Mouse (Mus musculus): Measurements from ENCODE around the gene Trim44. TPM values are rescaled to one million over a fixed set of nuclear protein-coding genes. Genes with fewer than 3 reads are reported as not detected.

Trim44 gene
- polyA plus RNA-seq, 1 experiment from 2014 or later = 36.8 TPM

DNA sequence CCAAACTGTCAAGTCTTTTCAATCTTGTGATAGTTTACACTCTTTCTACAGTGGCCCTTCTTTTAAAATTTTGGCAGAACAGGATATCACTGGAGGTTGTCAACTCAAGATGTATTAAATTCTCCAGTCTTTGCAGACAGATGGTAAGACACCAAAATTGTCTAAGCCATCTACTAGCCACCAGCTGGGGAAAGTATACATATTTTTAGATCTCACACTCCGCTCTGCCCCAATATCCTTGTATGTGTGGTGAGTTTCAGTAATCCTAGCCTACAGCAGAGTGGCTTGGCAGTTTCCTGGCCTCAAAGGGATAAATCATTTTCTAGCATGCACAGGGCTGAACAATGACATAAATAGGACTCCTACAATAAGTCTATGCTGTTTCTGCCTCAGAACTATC is 105.1 kb downstream of the Trim44 start:
- WGBS = 94% methylated on average over 1 of the region's 1 CpGs
- H3K27me3 ChIP-seq (ENCODE audit: control insufficient read depth, insufficient read depth, low read length) = no peaks in the 10 kb centered on the region
- H3K27ac ChIP-seq (ENCODE audit: low read length) = no peak overlapping the region
- ATAC-seq (ENCODE audit: insufficient number of reproducible peaks, insufficient read depth, low FRiP score, low read depth) = no peak
- no peak overlapping the region for H3K4me3 ChIP-seq (ENCODE audit: low read depth, low read length)
- no peaks in the 10 kb centered on the region for H3K9me3 ChIP-seq (ENCODE audit: control insufficient read depth, low read depth, low read length)
- no peak overlapping the region for H3K4me2 ChIP-seq (replicated peaks; ENCODE audit: low read depth, low read length)
- peaks cover 5% of the 10 kb centered on the region; the same call in 1 of the 2 replicates for H3K36me3 ChIP-seq (ENCODE audit: control insufficient read depth, insufficient read depth, low read length)
- H3K9ac ChIP-seq (replicated peaks; ENCODE audit: low read depth, low read length) = no peak overlapping the region
- no peaks in the 10 kb centered on the region for H3K4me1 ChIP-seq (ENCODE audit: control insufficient read depth, insufficient read depth, low read length)

DNA sequence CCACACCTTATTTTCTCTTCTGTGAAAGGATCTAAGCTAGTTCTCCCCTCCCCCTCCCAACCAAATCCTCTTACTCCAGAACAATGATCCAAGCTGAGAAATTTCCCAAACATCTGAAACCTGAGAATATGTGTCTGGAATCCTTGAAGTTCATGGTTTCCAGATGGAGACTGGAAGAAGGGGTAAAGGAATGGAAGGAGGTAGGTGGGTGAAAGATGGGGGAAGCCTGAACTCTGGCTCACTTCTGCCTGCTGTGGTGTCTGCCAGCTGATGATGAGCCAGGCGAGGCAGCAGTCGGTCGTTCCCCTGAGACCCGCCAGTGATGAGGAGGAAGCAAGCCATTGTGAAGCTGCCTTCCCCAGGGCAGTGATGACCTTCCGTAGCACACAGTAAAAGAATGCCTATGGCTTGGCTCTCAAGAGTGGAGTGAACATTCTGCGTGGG is 112.8 kb downstream of the Trim44 start:
- Histone ChIP-seq H3K36me3 (ENCODE audit: control insufficient read depth, insufficient read depth, low read length) (no peaks in the 10 kb centered on the region), H3K4me2 (replicated peaks; ENCODE audit: low read depth, low read length) (no peak overlapping the region), H3K4me3 (ENCODE audit: low read depth, low read length) (no peak overlapping the region), H3K4me1 (ENCODE audit: control insufficient read depth, insufficient read depth, low read length) (peaks cover 8% of the 10 kb centered on the region), H3K27me3 (ENCODE audit: control insufficient read depth, insufficient read depth, low read length) (no peaks in the 10 kb centered on the region), H3K27ac (ENCODE audit: low read length) (no peak overlapping the region; the same call in 1 of the 2 replicates), H3K9me3 (ENCODE audit: control insufficient read depth, low read depth, low read length) (no peaks in the 10 kb centered on the region), H3K9ac (replicated peaks; ENCODE audit: low read depth, low read length) (no peak overlapping the region)
- no peak for ATAC-seq (ENCODE audit: insufficient number of reproducible peaks, insufficient read depth, low FRiP score, low read depth)
- WGBS = 29% methylated on average over 6 of the region's 6 CpGs

DNA sequence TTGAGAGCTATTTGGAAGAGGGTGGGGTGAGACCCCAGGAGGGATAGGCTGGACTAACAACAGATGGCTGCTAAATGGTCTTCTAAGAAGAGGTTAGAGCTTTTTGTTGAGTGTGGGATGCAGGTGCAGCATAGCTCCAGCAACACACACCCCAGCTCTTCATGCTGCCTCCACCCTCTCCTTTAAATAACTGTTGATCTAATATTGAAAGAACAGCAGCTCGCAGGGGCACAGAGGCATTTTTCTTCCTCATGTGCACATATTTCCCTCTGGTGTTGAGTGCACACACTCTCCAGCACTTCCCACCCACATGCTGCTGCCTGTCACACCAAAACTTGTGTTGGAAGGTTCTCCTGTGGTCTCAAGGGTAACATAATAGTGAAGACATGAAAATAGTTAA is 114.4 kb downstream of the Trim44 start:
- 47% methylated on average over 1 of the region's 1 CpGs for WGBS
- no peak overlapping the region for H3K4me2 ChIP-seq (replicated peaks; ENCODE audit: low read depth, low read length)
- H3K27ac ChIP-seq (ENCODE audit: low read length) = no peak overlapping the region
- ATAC-seq (ENCODE audit: insufficient number of reproducible peaks, insufficient read depth, low FRiP score, low read depth) = no peak
- H3K36me3 ChIP-seq (ENCODE audit: control insufficient read depth, insufficient read depth, low read length) = no peaks in the 10 kb centered on the region
- no peaks in the 10 kb centered on the region for H3K27me3 ChIP-seq (ENCODE audit: control insufficient read depth, insufficient read depth, low read length)
- no peaks in the 10 kb centered on the region for H3K9me3 ChIP-seq (ENCODE audit: control insufficient read depth, low read depth, low read length)
- no peak overlapping the region for H3K9ac ChIP-seq (replicated peaks; ENCODE audit: low read depth, low read length)
- H3K4me1 ChIP-seq (ENCODE audit: control insufficient read depth, insufficient read depth, low read length) = peaks cover 8% of the 10 kb centered on the region
- H3K4me3 ChIP-seq (ENCODE audit: low read depth, low read length) = no peak overlapping the region

DNA sequence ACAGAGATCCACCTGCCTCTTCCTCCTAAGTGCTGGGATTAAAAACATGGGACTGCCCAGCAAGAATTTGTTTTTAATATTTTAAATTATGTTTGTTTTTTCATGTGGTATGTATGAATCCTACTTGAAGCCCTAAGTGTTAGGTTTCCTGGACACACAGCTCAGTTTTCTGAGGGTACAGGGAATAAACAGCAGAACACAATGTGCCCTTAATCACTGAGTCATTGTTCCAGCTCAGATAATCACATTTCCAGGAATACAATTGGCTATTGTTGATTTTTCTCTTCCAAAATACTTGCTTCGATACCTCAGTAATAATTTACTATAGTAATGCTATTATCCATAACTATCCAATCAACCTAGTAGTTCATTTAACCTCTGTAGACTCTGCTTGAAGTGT is 115.6 kb downstream of the Trim44 start:
- Histone ChIP-seq H3K4me3 (ENCODE audit: low read depth, low read length) (no peak overlapping the region), H3K9ac (replicated peaks; ENCODE audit: low read depth, low read length) (no peak overlapping the region), H3K4me1 (ENCODE audit: control insufficient read depth, insufficient read depth, low read length) (peaks cover 8% of the 10 kb centered on the region), H3K36me3 (ENCODE audit: control insufficient read depth, insufficient read depth, low read length) (no peaks in the 10 kb centered on the region), H3K9me3 (ENCODE audit: control insufficient read depth, low read depth, low read length) (no peaks in the 10 kb centered on the region), H3K27me3 (ENCODE audit: control insufficient read depth, insufficient read depth, low read length) (no peaks in the 10 kb centered on the region), H3K27ac (ENCODE audit: low read length) (no peak overlapping the region), H3K4me2 (replicated peaks; ENCODE audit: low read depth, low read length) (no peak overlapping the region)
- ATAC-seq (ENCODE audit: insufficient number of reproducible peaks, insufficient read depth, low FRiP score, low read depth) = no peak
- 84% methylated on average over 1 of the region's 1 CpGs for WGBS

DNA sequence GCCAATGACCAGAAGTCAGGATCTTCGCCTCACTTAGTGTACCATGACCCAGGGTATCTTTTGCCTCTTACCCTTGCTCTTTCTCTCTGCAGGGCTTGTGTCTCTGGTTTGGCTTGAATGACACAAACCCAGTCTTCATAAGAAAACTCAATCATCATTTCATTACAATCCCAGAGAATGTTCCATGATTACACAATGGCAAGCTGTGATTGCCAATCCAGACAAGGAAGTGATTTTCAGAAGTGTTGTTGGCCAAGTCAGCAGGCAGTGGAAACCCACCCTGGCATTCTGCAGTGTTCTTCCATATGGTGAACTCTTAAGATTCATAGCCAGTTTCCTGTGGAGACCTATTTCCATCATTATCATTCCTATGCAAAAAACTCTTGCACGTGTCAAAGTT is 116.1 kb downstream of the Trim44 start:
- no peak for ATAC-seq (ENCODE audit: insufficient number of reproducible peaks, insufficient read depth, low FRiP score, low read depth)
- Histone ChIP-seq H3K4me2 (replicated peaks; ENCODE audit: low read depth, low read length) (no peak overlapping the region), H3K9ac (replicated peaks; ENCODE audit: low read depth, low read length) (no peak overlapping the region), H3K27me3 (ENCODE audit: control insufficient read depth, insufficient read depth, low read length) (no peaks in the 10 kb centered on the region), H3K27ac (ENCODE audit: low read length) (no peak overlapping the region), H3K9me3 (ENCODE audit: control insufficient read depth, low read depth, low read length) (no peaks in the 10 kb centered on the region), H3K4me1 (ENCODE audit: control insufficient read depth, insufficient read depth, low read length) (peaks cover 8% of the 10 kb centered on the region), H3K4me3 (ENCODE audit: low read depth, low read length) (no peak overlapping the region), H3K36me3 (ENCODE audit: control insufficient read depth, insufficient read depth, low read length) (no peaks in the 10 kb centered on the region)
- 63% methylated on average over 2 of the region's 2 CpGs for WGBS

DNA sequence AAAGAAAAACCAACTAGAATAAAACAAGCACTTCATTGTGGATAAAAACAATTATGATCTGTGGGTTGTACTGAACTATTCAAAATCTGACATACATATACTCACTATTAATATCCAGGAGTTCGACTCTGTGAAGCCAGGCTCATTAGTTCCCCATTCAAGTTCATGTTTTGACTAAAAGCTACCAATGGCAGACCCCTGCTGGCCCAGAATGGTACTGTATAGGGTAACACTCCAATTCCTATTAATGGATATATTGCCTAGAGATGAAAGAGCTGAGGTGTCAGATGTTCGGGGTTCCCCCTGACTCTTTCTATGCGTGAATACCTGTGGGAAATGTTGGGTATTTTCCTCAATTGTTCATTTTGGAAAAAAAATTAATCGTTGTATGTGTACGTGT is 117.6 kb downstream of the Trim44 start:
- no peaks in the 10 kb centered on the region for H3K9me3 ChIP-seq (ENCODE audit: control insufficient read depth, low read depth, low read length)
- no peaks in the 10 kb centered on the region for H3K27me3 ChIP-seq (ENCODE audit: control insufficient read depth, insufficient read depth, low read length)
- peaks cover 4% of the 10 kb centered on the region for H3K4me1 ChIP-seq (ENCODE audit: control insufficient read depth, insufficient read depth, low read length)
- H3K4me3 ChIP-seq (ENCODE audit: low read depth, low read length) = no peak overlapping the region
- H3K4me2 ChIP-seq (replicated peaks; ENCODE audit: low read depth, low read length) = no peak overlapping the region
- H3K27ac ChIP-seq (ENCODE audit: low read length) = no peak overlapping the region
- 0 out of 2 replicates have a peak, but pooled peaks have one; percentile 42 for ATAC-seq (ENCODE audit: insufficient number of reproducible peaks, insufficient read depth, low FRiP score, low read depth)
- 53% methylated on average over 5 of the region's 5 CpGs for WGBS
- H3K36me3 ChIP-seq (ENCODE audit: control insufficient read depth, insufficient read depth, low read length) = no peaks in the 10 kb centered on the region
- H3K9ac ChIP-seq (replicated peaks; ENCODE audit: low read depth, low read length) = no peak overlapping the region

DNA sequence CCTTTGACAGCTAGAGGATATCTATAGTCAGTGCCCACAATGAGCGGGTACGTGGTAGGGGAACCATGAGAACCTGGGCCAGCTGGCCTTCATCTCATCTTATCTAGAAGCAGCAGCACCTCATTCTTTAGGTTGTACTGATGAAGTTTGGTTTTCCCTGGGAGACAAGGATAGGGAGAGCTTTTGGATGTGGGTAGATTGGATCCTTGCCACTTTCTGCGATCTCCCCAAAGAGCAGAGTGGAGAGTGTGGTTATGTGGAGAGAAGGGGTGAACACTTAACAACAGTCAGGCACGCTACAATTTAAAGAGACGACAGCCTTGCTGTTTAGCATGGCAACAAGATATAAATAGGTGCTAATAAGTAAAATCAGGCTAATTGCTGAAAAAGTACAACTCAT is 119.0 kb downstream of the Trim44 start:
- H3K9ac ChIP-seq (replicated peaks; ENCODE audit: low read depth, low read length) = no peak overlapping the region
- H3K4me2 ChIP-seq (replicated peaks; ENCODE audit: low read depth, low read length) = no peak overlapping the region
- H3K4me1 ChIP-seq (ENCODE audit: control insufficient read depth, insufficient read depth, low read length) = no peaks in the 10 kb centered on the region
- no peaks in the 10 kb centered on the region for H3K9me3 ChIP-seq (ENCODE audit: control insufficient read depth, low read depth, low read length)
- no peak for ATAC-seq (ENCODE audit: insufficient number of reproducible peaks, insufficient read depth, low FRiP score, low read depth)
- H3K27me3 ChIP-seq (ENCODE audit: control insufficient read depth, insufficient read depth, low read length) = no peaks in the 10 kb centered on the region
- no peak overlapping the region for H3K4me3 ChIP-seq (ENCODE audit: low read depth, low read length)
- no peak overlapping the region for H3K27ac ChIP-seq (ENCODE audit: low read length)
- 87% methylated on average over 5 of the region's 5 CpGs for WGBS
- H3K36me3 ChIP-seq (ENCODE audit: control insufficient read depth, insufficient read depth, low read length) = no peaks in the 10 kb centered on the region

DNA sequence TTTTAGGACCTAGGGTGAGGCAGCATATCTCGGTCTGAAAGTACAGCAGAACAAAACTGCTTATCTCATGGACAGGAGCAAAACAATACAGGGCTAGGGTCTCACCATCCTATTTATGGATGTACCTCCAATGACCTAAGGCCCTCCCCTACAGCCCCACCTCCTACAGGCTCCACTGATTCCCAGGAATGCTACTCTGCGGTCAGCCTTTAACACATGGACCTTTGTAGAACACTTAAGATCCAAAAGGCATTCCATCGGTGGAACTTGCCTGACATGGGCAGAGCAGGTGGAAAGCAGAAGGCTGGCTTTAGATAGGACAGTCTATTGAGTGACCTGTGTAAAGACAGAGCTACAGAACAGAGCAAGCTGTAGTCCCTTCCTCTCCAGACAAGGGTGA is 120.3 kb downstream of the Trim44 start:
- Histone ChIP-seq H3K9ac (replicated peaks; ENCODE audit: low read depth, low read length) (no peak overlapping the region), H3K27ac (ENCODE audit: low read length) (no peak overlapping the region), H3K4me2 (replicated peaks; ENCODE audit: low read depth, low read length) (no peak overlapping the region), H3K4me1 (ENCODE audit: control insufficient read depth, insufficient read depth, low read length) (no peaks in the 10 kb centered on the region), H3K36me3 (ENCODE audit: control insufficient read depth, insufficient read depth, low read length) (no peaks in the 10 kb centered on the region), H3K27me3 (ENCODE audit: control insufficient read depth, insufficient read depth, low read length) (no peaks in the 10 kb centered on the region), H3K9me3 (ENCODE audit: control insufficient read depth, low read depth, low read length) (no peaks in the 10 kb centered on the region), H3K4me3 (ENCODE audit: low read depth, low read length) (no peak overlapping the region)
- no peak for ATAC-seq (ENCODE audit: insufficient number of reproducible peaks, insufficient read depth, low FRiP score, low read depth)
- WGBS = 79% methylated on average over 3 of the region's 3 CpGs

DNA sequence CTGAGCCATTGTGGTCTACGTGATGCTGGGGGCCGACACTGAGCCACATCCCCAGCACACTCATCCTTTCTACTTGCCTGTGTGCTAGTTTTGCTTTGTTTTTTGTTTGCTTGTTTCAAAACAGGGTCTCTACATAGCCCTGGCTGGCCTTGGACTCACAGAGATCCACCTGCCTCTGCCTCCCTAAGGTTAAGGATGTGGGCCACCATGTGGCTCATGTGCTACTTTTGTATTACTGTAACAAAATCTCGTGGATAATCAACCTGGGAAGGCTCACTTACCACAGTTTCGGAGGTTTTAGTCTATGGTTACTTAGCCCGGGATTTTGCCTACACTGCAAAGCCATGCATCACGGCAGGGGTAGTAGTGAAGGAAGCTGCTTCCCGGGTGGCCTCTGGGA is 125.5 kb downstream of the Trim44 start:
- H3K4me2 ChIP-seq (replicated peaks; ENCODE audit: low read depth, low read length) = no peak overlapping the region
- 78% methylated on average over 7 of the region's 7 CpGs for WGBS
- no peak for ATAC-seq (ENCODE audit: insufficient number of reproducible peaks, insufficient read depth, low FRiP score, low read depth)
- H3K4me3 ChIP-seq (ENCODE audit: low read depth, low read length) = no peak overlapping the region
- H3K4me1 ChIP-seq (ENCODE audit: control insufficient read depth, insufficient read depth, low read length) = no peaks in the 10 kb centered on the region
- no peaks in the 10 kb centered on the region for H3K36me3 ChIP-seq (ENCODE audit: control insufficient read depth, insufficient read depth, low read length)
- no peak overlapping the region for H3K27ac ChIP-seq (ENCODE audit: low read length)
- no peak overlapping the region for H3K9ac ChIP-seq (replicated peaks; ENCODE audit: low read depth, low read length)
- no peaks in the 10 kb centered on the region for H3K27me3 ChIP-seq (ENCODE audit: control insufficient read depth, insufficient read depth, low read length)
- H3K9me3 ChIP-seq (ENCODE audit: control insufficient read depth, low read depth, low read length) = no peaks in the 10 kb centered on the region
